In the genomic region with DNA sequence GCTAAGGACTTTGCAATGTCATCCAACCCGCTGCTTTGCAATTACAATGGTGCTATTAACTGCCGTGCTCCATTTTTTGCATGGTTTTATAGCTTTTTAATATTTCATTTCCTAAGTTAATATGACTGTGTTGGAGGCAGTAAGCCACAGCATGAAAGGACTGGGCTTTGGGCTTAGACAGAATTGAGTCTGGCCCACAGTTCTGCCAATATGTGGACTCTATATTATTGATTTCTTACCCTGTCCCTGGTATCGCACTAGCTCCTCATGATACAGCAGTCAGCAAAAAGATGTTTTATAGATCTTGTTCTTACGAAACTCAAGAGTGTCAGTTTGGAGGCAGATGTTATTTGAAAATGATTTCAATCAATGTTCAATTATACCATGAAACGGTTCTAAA, we compare ENCODE assay signal across 25 mouse cellular contexts. TPM values are rescaled to one million over a fixed set of nuclear protein-coding genes. Genes with fewer than 3 reads are reported as not detected.
DNase-seq lines count a peak whose midpoint lies in the region; ATAC-seq and TF ChIP-seq lines count a peak whose summit lies in the region.
"Had no signal": no experiment of that assay in that cellular context is flagged by ENCODE, and none has a peak within 500 bp of the region (broad histone marks: within the 10 kb centered on the region; RNA-seq: fewer than 3 reads in every experiment).

No protein-coding gene starts in this region.

- WGBS in hindbrain, embryonic 16.5 days: 81% methylated on average over 5 of the region's 5 CpGs
- WGBS in hindbrain, embryonic 12.5 days: 93% methylated on average over 5 of the region's 5 CpGs
- 90% methylated on average over 5 of the region's 5 CpGs for WGBS in midbrain, embryonic 11.5 days
- 90% methylated on average over 5 of the region's 5 CpGs for WGBS in midbrain, postnatal 0 days
- 88% methylated on average over 5 of the region's 5 CpGs for WGBS in stomach, embryonic 14.5 days
- WGBS in stomach, postnatal 0 days: 86% methylated on average over 5 of the region's 5 CpGs
- WGBS in forebrain, embryonic 15.5 days: 92% methylated on average over 5 of the region's 5 CpGs

- no peaks in the 10 kb centered on the region for H3K36me3 ChIP-seq in hindbrain, embryonic 16.5 days (ENCODE audit: control insufficient read depth, insufficient read depth, low read length)
- H3K36me3 ChIP-seq in hindbrain, embryonic 12.5 days: no peaks in the 10 kb centered on the region
- no peaks in the 10 kb centered on the region for H3K36me3 ChIP-seq in midbrain, embryonic 11.5 days (ENCODE audit: control insufficient read depth, insufficient read depth, low read length)
- H3K36me3 ChIP-seq in midbrain, postnatal 0 days (ENCODE audit: insufficient read depth, low read length): no peaks in the 10 kb centered on the region
- H3K36me3 ChIP-seq in stomach, embryonic 14.5 days (ENCODE audit: control insufficient read depth, insufficient read depth, low read length): no peaks in the 10 kb centered on the region
- H3K36me3 ChIP-seq in stomach, postnatal 0 days (ENCODE audit: control insufficient read depth, insufficient read depth, low read length): no peaks in the 10 kb centered on the region
- H3K36me3 ChIP-seq in forebrain, embryonic 15.5 days: no peaks in the 10 kb centered on the region
- H3K36me3 ChIP-seq: embryonic facial prominence, embryonic 13.5 days; embryonic facial prominence, embryonic 15.5 days; forebrain, embryonic 10.5 days; forebrain, embryonic 12.5 days had no signal

- TF ChIP-seq EP300 in stomach, postnatal 0 days (optimal IDR thresholded peaks at IDR 0.05): no peak

- no peaks in the 10 kb centered on the region for H3K4me1 ChIP-seq in hindbrain, embryonic 16.5 days (ENCODE audit: control insufficient read depth, insufficient read depth, low read depth, low read length)
- H3K4me1 ChIP-seq in hindbrain, embryonic 12.5 days: no peaks in the 10 kb centered on the region
- no peaks in the 10 kb centered on the region for H3K4me1 ChIP-seq in midbrain, embryonic 11.5 days (ENCODE audit: control insufficient read depth, insufficient read depth, low read length)
- H3K4me1 ChIP-seq in midbrain, postnatal 0 days (ENCODE audit: insufficient read depth, low read length): 0 out of 2 replicates have a peak, but pooled peaks cover 3% of the 10 kb centered on the region
- H3K4me1 ChIP-seq in stomach, embryonic 14.5 days (ENCODE audit: control insufficient read depth, insufficient read depth, low read length): no peaks in the 10 kb centered on the region
- no peaks in the 10 kb centered on the region for H3K4me1 ChIP-seq in stomach, postnatal 0 days (replicated peaks; ENCODE audit: control insufficient read depth, insufficient read depth)
- H3K4me1 ChIP-seq in forebrain, embryonic 15.5 days: no peaks in the 10 kb centered on the region
- H3K4me1 ChIP-seq: embryonic facial prominence, embryonic 13.5 days; embryonic facial prominence, embryonic 15.5 days; forebrain, embryonic 12.5 days had no signal

- no peak overlapping the region for H3K4me2 ChIP-seq in hindbrain, embryonic 16.5 days (ENCODE audit: low read length)
- no peak overlapping the region for H3K4me2 ChIP-seq in hindbrain, embryonic 12.5 days (replicated peaks)
- H3K4me2 ChIP-seq in midbrain, embryonic 11.5 days: no peak overlapping the region
- no peak overlapping the region for H3K4me2 ChIP-seq in midbrain, postnatal 0 days (ENCODE audit: low read depth, low read length, poor library complexity, severe bottlenecking)
- H3K4me2 ChIP-seq in stomach, embryonic 14.5 days (replicated peaks; ENCODE audit: low read depth, low read length): no peak overlapping the region
- no peak overlapping the region for H3K4me2 ChIP-seq in stomach, postnatal 0 days (replicated peaks; ENCODE audit: low read depth)
- no peak overlapping the region for H3K4me2 ChIP-seq in forebrain, embryonic 15.5 days (replicated peaks)
- H3K4me2 ChIP-seq: embryonic facial prominence, embryonic 13.5 days; embryonic facial prominence, embryonic 15.5 days; forebrain, embryonic 12.5 days had no signal

- H3K9ac ChIP-seq in hindbrain, embryonic 16.5 days (ENCODE audit: low read depth, low read length): no peak overlapping the region
- H3K9ac ChIP-seq in hindbrain, embryonic 12.5 days: no peak overlapping the region
- no peak overlapping the region for H3K9ac ChIP-seq in midbrain, embryonic 11.5 days (ENCODE audit: low read length)
- H3K9ac ChIP-seq in midbrain, postnatal 0 days (replicated peaks; ENCODE audit: low read length, poor library complexity, severe bottlenecking): no peak overlapping the region
- no peak overlapping the region for H3K9ac ChIP-seq in stomach, embryonic 14.5 days (replicated peaks; ENCODE audit: low read depth, low read length)
- H3K9ac ChIP-seq in stomach, postnatal 0 days (ENCODE audit: low read length): no peak overlapping the region
- H3K9ac ChIP-seq in forebrain, embryonic 15.5 days (replicated peaks): no peak overlapping the region
- H3K9ac ChIP-seq: embryonic facial prominence, embryonic 13.5 days; embryonic facial prominence, embryonic 15.5 days; forebrain, embryonic 12.5 days had no signal

- no peak overlapping the region for H3K4me3 ChIP-seq in hindbrain, embryonic 16.5 days (ENCODE audit: low read length)
- H3K4me3 ChIP-seq in hindbrain, embryonic 12.5 days: no peak overlapping the region
- H3K4me3 ChIP-seq in midbrain, embryonic 11.5 days (ENCODE audit: low read depth, low read length): no peak overlapping the region
- no peak overlapping the region for H3K4me3 ChIP-seq in midbrain, postnatal 0 days (ENCODE audit: low read depth, low read length)
- no peak overlapping the region for H3K4me3 ChIP-seq in stomach, embryonic 14.5 days (ENCODE audit: low read depth, low read length)
- no peak overlapping the region for H3K4me3 ChIP-seq in stomach, postnatal 0 days (ENCODE audit: low read depth, low read length)
- H3K4me3 ChIP-seq in forebrain, embryonic 15.5 days: no peak overlapping the region
- H3K4me3 ChIP-seq: embryonic facial prominence, embryonic 13.5 days; embryonic facial prominence, embryonic 15.5 days; erythroblast, embryonic 14.5 days; forebrain, embryonic 10.5 days; forebrain, embryonic 12.5 days had no signal

- H3K27ac ChIP-seq in hindbrain, embryonic 16.5 days (ENCODE audit: low read depth, low read length): no peak overlapping the region
- no peak overlapping the region for H3K27ac ChIP-seq in hindbrain, embryonic 12.5 days
- no peak overlapping the region for H3K27ac ChIP-seq in midbrain, embryonic 11.5 days (ENCODE audit: low read depth, low read length)
- H3K27ac ChIP-seq in midbrain, postnatal 0 days (ENCODE audit: low read depth, low read length): no peak overlapping the region
- H3K27ac ChIP-seq in stomach, embryonic 14.5 days (ENCODE audit: low read length): peak overlapping the region; percentile 10; the same call in 1 of the 2 replicates
- no peak overlapping the region for H3K27ac ChIP-seq in stomach, postnatal 0 days (replicated peaks)
- no peak overlapping the region for H3K27ac ChIP-seq in forebrain, embryonic 15.5 days (replicated peaks)
- H3K27ac ChIP-seq: embryonic facial prominence, embryonic 13.5 days; embryonic facial prominence, embryonic 15.5 days; forebrain, embryonic 10.5 days; forebrain, embryonic 12.5 days had no signal

- no peaks in the 10 kb centered on the region for H3K27me3 ChIP-seq in hindbrain, embryonic 16.5 days (replicated peaks; ENCODE audit: control insufficient read depth, insufficient read depth, low read length)
- no peaks in the 10 kb centered on the region for H3K27me3 ChIP-seq in hindbrain, embryonic 12.5 days
- no peaks in the 10 kb centered on the region for H3K27me3 ChIP-seq in midbrain, embryonic 11.5 days (ENCODE audit: control insufficient read depth, insufficient read depth, low read length)
- no peaks in the 10 kb centered on the region for H3K27me3 ChIP-seq in midbrain, postnatal 0 days (ENCODE audit: insufficient read depth, low read length)
- H3K27me3 ChIP-seq in stomach, embryonic 14.5 days (ENCODE audit: control insufficient read depth, insufficient read depth, low read length): no peaks in the 10 kb centered on the region
- H3K27me3 ChIP-seq in stomach, postnatal 0 days (ENCODE audit: control insufficient read depth, insufficient read depth, low read length): no peaks in the 10 kb centered on the region
- no peaks in the 10 kb centered on the region for H3K27me3 ChIP-seq in forebrain, embryonic 15.5 days
- H3K27me3 ChIP-seq: embryonic facial prominence, embryonic 13.5 days; forebrain, embryonic 12.5 days had no signal

- peak; percentile 52; the same call in 1 of the 2 replicates for ATAC-seq in hindbrain, embryonic 16.5 days
- no peak for ATAC-seq in hindbrain, embryonic 12.5 days (ENCODE audit: low FRiP score)
- no peak for ATAC-seq in midbrain, embryonic 11.5 days (ENCODE audit: low FRiP score)
- no peak for ATAC-seq in midbrain, postnatal 0 days (ENCODE audit: low FRiP score)
- no peak for ATAC-seq in stomach, embryonic 14.5 days (ENCODE audit: insufficient number of reproducible peaks, insufficient read depth, low FRiP score, low read depth)
- ATAC-seq in stomach, postnatal 0 days (ENCODE audit: low FRiP score, low TSS enrichment): no peak
- no peak for ATAC-seq in forebrain, embryonic 15.5 days (replicated peaks)
- ATAC-seq: forebrain, embryonic 14.5 days had no signal

- H3K9me3 ChIP-seq in hindbrain, embryonic 16.5 days (ENCODE audit: control insufficient read depth, low read length): no peaks in the 10 kb centered on the region
- H3K9me3 ChIP-seq in hindbrain, embryonic 12.5 days (replicated peaks): no peaks in the 10 kb centered on the region
- H3K9me3 ChIP-seq in midbrain, embryonic 11.5 days (ENCODE audit: control insufficient read depth, low read length): no peaks in the 10 kb centered on the region
- H3K9me3 ChIP-seq in midbrain, postnatal 0 days (ENCODE audit: low read length): no peaks in the 10 kb centered on the region
- H3K9me3 ChIP-seq in stomach, embryonic 14.5 days (ENCODE audit: control insufficient read depth, low read depth, low read length): no peaks in the 10 kb centered on the region
- no peaks in the 10 kb centered on the region for H3K9me3 ChIP-seq in stomach, postnatal 0 days (ENCODE audit: control insufficient read depth, low read length)
- no peaks in the 10 kb centered on the region for H3K9me3 ChIP-seq in forebrain, embryonic 15.5 days
- H3K9me3 ChIP-seq: embryonic facial prominence, embryonic 13.5 days; embryonic facial prominence, embryonic 15.5 days; forebrain, embryonic 10.5 days; forebrain, embryonic 12.5 days had no signal

- no peak for TF ChIP-seq CTCF in midbrain, postnatal 0 days (IDR thresholded peaks at IDR 0.05)
- TF ChIP-seq CTCF in stomach, postnatal 0 days (IDR thresholded peaks at IDR 0.05; ENCODE audit: low read depth): no peak

- peak; percentile 31 for DNase-seq in midbrain, embryonic 11.5 days (ENCODE audit: low spot score, missing footprints)
- no peak for DNase-seq in midbrain, postnatal 0 days (ENCODE audit: low spot score)
- no peak for DNase-seq in stomach, postnatal 0 days (ENCODE audit: low spot score)
- DNase-seq: adrenal gland, adult 2 months; adrenal gland, postnatal 10 days; adrenal gland, postnatal 25 days; cerebellum, adult 11 months; cerebellum, adult 18-20 months; cerebellum, adult 8-10 months; cerebellum, adult 9-11 months; cerebellum, postnatal 14 days; cerebellum, postnatal 36 days; embryo, embryonic 11 days had no signal

RNA-seq across cellular contexts. Expression of a gene that starts 5.9 kb away (rescaled TPM):
- 3.3 and 4.1 TPM in 2 replicates for polyA plus RNA-seq in hindbrain, embryonic 16.5 days (2015; fragmentation: Nextera tagmentation; extraction: Ambion mirVana)
- 0.62 and 0.73 TPM in 2 replicates for polyA plus RNA-seq in hindbrain, embryonic 12.5 days (2016; fragmentation: Nextera tagmentation; extraction: Ambion mirVana)
- polyA plus RNA-seq in midbrain, embryonic 11.5 days (2014; fragmentation: Nextera tagmentation; extraction: Ambion mirVana): 0.27 and 0.34 TPM in 2 replicates
- total RNA-seq in midbrain, postnatal 0 days (2014; rRNA removed): 1.9 and 2.5 TPM in 2 replicates
- polyA plus RNA-seq in midbrain, postnatal 0 days (2015; fragmentation: Nextera tagmentation; extraction: Ambion mirVana): 2.0 and 2.4 TPM in 2 replicates
- 5.5 and 5.8 TPM in 2 replicates for polyA plus RNA-seq in stomach, embryonic 14.5 days (2014; fragmentation: Nextera tagmentation; extraction: Ambion mirVana)
- 14.5 and 14.9 TPM in 2 replicates for polyA plus RNA-seq in stomach, postnatal 0 days (2015; fragmentation: Nextera tagmentation; extraction: Ambion mirVana)
- polyA plus RNA-seq in forebrain, embryonic 15.5 days (2015; fragmentation: Nextera tagmentation; extraction: Ambion mirVana): 0.14 and 0.43 TPM in 2 replicates
- total RNA-seq: common myeloid progenitor, adult 5-6 weeks; MEL had no signal
- polyA plus RNA-seq: adrenal gland, adult 2 months; erythroblast, embryonic 14.5 days had no signal
